Mouse (Mus musculus) lung, embryonic 14.5 days (tissue): ENCODE data around the gene Ube2g1. TPM values are rescaled to one million over a fixed set of nuclear protein-coding genes. Genes with fewer than 3 reads are reported as not detected.
"Not testable (repeated sequence)": the region's sequence is repeated elsewhere in the genome, so short reads cannot be mapped to it uniquely, and the experiment has no call there.

Experiments used
- ATAC-seq: fragments of 200-750 bp; cut with Nextera tagmentation; 2 replicates; pipeline ENCODE4 v1.8.0; 2017; ENCODE audit warnings: mild to moderate bottlenecking, moderate TSS enrichment, moderate library complexity; ENCODE audit not compliant: insufficient read depth
- DNase-seq: peaks from one replicate; pipeline ENCODE4 v3.0.0-alpha.2; 2015
- H3K27ac ChIP-seq: fragments of 300-500 bp; sonication (generic); 2 replicates; pipeline ENCODE4 v1.5.1; 2014; ENCODE audit warnings: low read depth, mild to moderate bottlenecking, moderate library complexity
- H3K27me3 ChIP-seq: fragments of 300-500 bp; sonication (generic); 2 replicates; pipeline ENCODE4 v1.6.1; 2014; ENCODE audit warnings: low read length, control low read depth; ENCODE audit not compliant: insufficient read depth
- H3K36me3 ChIP-seq: fragments of 300-500 bp; sonication (generic); 2 replicates; pipeline ENCODE4 v1.6.1; 2014; ENCODE audit warnings: control low read depth; ENCODE audit not compliant: insufficient read depth
- H3K4me1 ChIP-seq: fragments of 300-500 bp; sonication (generic); 2 replicates; pipeline ENCODE4 v1.6.1; 2014; ENCODE audit warnings: antibody characterized with exemption, control low read depth; ENCODE audit not compliant: insufficient read depth
- H3K4me2 ChIP-seq: fragments of 300-500 bp; sonication (generic); 2 replicates; pipeline ENCODE4 v1.6.1; 2014; ENCODE audit warnings: mild to moderate bottlenecking
- H3K4me3 ChIP-seq: fragments of 300-500 bp; sonication (generic); 2 replicates; pipeline ENCODE4 v1.5.1; 2014; ENCODE audit warnings: low read depth, low read length
- H3K9ac ChIP-seq: fragments of 300-500 bp; sonication (generic); 2 replicates; pipeline ENCODE4 v1.6.1; 2014
- H3K9me3 ChIP-seq: fragments of 300-500 bp; sonication (generic); 2 replicates; pipeline ENCODE4 v1.6.1; 2016; ENCODE audit warnings: low read depth, low read length, control low read depth
- CTCF ChIP-seq: IDR thresholded peaks from 2 replicates; pipeline ENCODE4 v1.5.1; 2016; ENCODE audit warnings: antibody characterized with exemption, low read depth
- WGBS: fragments of 180-500 bp; shearing (Covaris S2); extraction: QIAGEN DNeasy Blood & Tissue Kit; methylation state at CpG from one replicate; pipeline ENCODE4 v1.1.7; 2014; 5-methylcytosine and 5-hydroxymethylcytosine counted together
- polyA plus RNA-seq: library from polyadenylated mRNA; unstranded; fragments of >200 nt; fragmentation: Nextera tagmentation; extraction: Ambion mirVana; gene quantifications from 2 replicates; pipeline ENCODE4 v1.2.1, GENCODE M21; 2014

Gene Ube2g1
- polyA plus RNA-seq, 1 experiment from 2014 or later, result 77.9 TPM

GRCm38 (mm10) chr11:72692353-72692752 is 85.3 kb downstream of the Ube2g1 start:
- no peak overlapping the region for H3K4me2 ChIP-seq
- 85% methylated on average over 4 of the region's 4 CpGs for whole genome bisulfite sequencing
- H3K4me3 ChIP-seq, result no peak overlapping the region
- no peaks in the 10 kb centered on the region; the same call in 1 of the 2 replicates for H3K36me3 ChIP-seq
- no peak overlapping the region for H3K9ac ChIP-seq
- no peak for ATAC-seq
- DNase-seq, result no peak
- no peak for TF ChIP-seq CTCF
- H3K9me3 ChIP-seq, result no peaks in the 10 kb centered on the region
- peaks cover 7% of the 10 kb centered on the region; the same call in 1 of the 2 replicates for H3K4me1 ChIP-seq
- H3K27ac ChIP-seq, result no peak overlapping the region
- H3K27me3 ChIP-seq, result no peaks in the 10 kb centered on the region

- H3K4me2 ChIP-seq, result no peak overlapping the region
- 81% methylated on average over 3 of the region's 3 CpGs for WGBS
- H3K27me3 ChIP-seq, result no peaks in the 10 kb centered on the region
- no peak for DNase-seq
- H3K9ac ChIP-seq, result no peak overlapping the region
- no peak for TF ChIP-seq CTCF
- no peak for ATAC-seq
- peaks cover 2% of the 10 kb centered on the region; the same call in 1 of the 2 replicates for H3K36me3 ChIP-seq
- peaks cover 7% of the 10 kb centered on the region; the same call in 1 of the 2 replicates for H3K4me1 ChIP-seq
- H3K27ac ChIP-seq, result no peak overlapping the region
- H3K4me3 ChIP-seq, result no peak overlapping the region
- H3K9me3 ChIP-seq, result no peaks in the 10 kb centered on the region
These were observed 87.9 kb downstream of the Ube2g1 start for GRCm38 (mm10) chr11:72695025-72695424.

GRCm38 (mm10) chr11:72696368-72696971 is 89.4 kb downstream of the Ube2g1 start:
- Histone ChIP-seq H3K27ac (no peak overlapping the region), H3K36me3 (peaks cover 5% of the 10 kb centered on the region), H3K4me2 (no peak overlapping the region), H3K9me3 (no peaks in the 10 kb centered on the region), H3K9ac (no peak overlapping the region), H3K4me1 (no peaks in the 10 kb centered on the region), H3K27me3 (no peaks in the 10 kb centered on the region), H3K4me3 (no peak overlapping the region)
- no peak for ATAC-seq
- DNase-seq, result no peak
- TF ChIP-seq CTCF, result no peak
- 93% methylated on average over 2 of the region's 2 CpGs for WGBS

- Histone ChIP-seq H3K4me2 (no peak overlapping the region), H3K27me3 (no peaks in the 10 kb centered on the region), H3K9ac (no peak overlapping the region), H3K9me3 (no peaks in the 10 kb centered on the region), H3K4me3 (no peak overlapping the region), H3K4me1 (no peaks in the 10 kb centered on the region), H3K27ac (no peak overlapping the region), H3K36me3 (peaks cover 5% of the 10 kb centered on the region)
- TF ChIP-seq CTCF, result no peak
- DNase-seq (no peak), ATAC-seq (no peak)
These were observed 90.2 kb downstream of the Ube2g1 start for GRCm38 (mm10) chr11:72697323-72697722.

GRCm38 (mm10) chr11:72705111-72705510 is 98.0 kb downstream of the Ube2g1 start:
- H3K4me2 ChIP-seq, H3K4me1 ChIP-seq, H3K27me3 ChIP-seq, H3K27ac ChIP-seq, H3K4me3 ChIP-seq, H3K36me3 ChIP-seq, ATAC-seq, DNase-seq, H3K9me3 ChIP-seq, H3K9ac ChIP-seq: not testable (repeated sequence)
- 90% methylated on average over 2 of the region's 2 CpGs for WGBS

GRCm38 (mm10) chr11:72712721-72713120 is 105.6 kb downstream of the Ube2g1 start:
- no peak for TF ChIP-seq CTCF
- H3K9me3 ChIP-seq, result no peaks in the 10 kb centered on the region
- H3K27ac ChIP-seq, result no peak overlapping the region
- H3K36me3 ChIP-seq, result peaks cover 41% of the 10 kb centered on the region
- H3K9ac ChIP-seq, result no peak overlapping the region
- H3K27me3 ChIP-seq, result no peaks in the 10 kb centered on the region
- DNase-seq (no peak), ATAC-seq (no peak)
- H3K4me2 ChIP-seq, result no peak overlapping the region
- H3K4me3 ChIP-seq, result no peak overlapping the region
- WGBS, result 86% methylated on average over 5 of the region's 5 CpGs
- no peaks in the 10 kb centered on the region for H3K4me1 ChIP-seq

- Histone ChIP-seq H3K9me3 (no peaks in the 10 kb centered on the region), H3K4me1 (no peaks in the 10 kb centered on the region), H3K27ac (no peak overlapping the region), H3K36me3 (peaks cover 38% of the 10 kb centered on the region), H3K27me3 (no peaks in the 10 kb centered on the region), H3K4me2 (no peak overlapping the region), H3K9ac (no peak overlapping the region), H3K4me3 (no peak overlapping the region)
- 89% methylated on average over 3 of the region's 3 CpGs for WGBS
- DNase-seq, result no peak
- no peak for ATAC-seq
- no peak for TF ChIP-seq CTCF
These were observed 111.1 kb downstream of the Ube2g1 start for GRCm38 (mm10) chr11:72718161-72718560.
